Mouse (Mus musculus): ENCODE data around the gene Krt80.

DNA sequence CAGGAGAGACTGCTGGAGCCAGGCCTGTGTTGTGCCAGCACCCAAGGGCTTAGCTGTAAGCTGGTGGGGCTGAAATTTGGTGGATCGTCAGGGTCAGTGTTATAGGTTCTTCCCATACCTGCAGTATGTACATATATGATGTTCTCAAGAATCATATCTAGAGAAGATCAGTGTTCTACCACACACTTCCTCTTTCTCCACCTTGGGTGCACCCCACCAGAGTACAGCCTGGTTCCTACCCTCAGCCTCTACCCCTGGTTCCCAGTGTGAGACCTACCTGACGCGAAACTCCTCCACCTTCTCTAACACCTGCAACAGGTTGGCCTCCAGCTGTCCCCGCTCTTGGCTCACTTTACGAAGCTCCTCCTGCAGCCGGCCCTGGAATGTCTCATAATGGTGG lies 6.0 kb downstream of the Krt80 start:
- TF ChIP-seq CTCF (IDR thresholded peaks at IDR 0.05; ENCODE audit: control insufficient read depth, insufficient read depth, insufficient read length) (no peak), MYOG (IDR thresholded peaks at IDR 0.05; ENCODE audit: control insufficient read depth, extremely low read depth, insufficient read length) (no peak), USF1 (IDR thresholded peaks at IDR 0.05; ENCODE audit: low read depth) (no peak)

Data from C2C12 (cell line).